Comparison of ENCODE assay signal across 9 mouse cellular contexts in genomic region chr2:169849077-169849476, GRCm38 (mm10).
A peak's percentile ranks its signal among the peaks of the same experiment; 100 is the strongest.
DNase-seq lines count a peak whose midpoint lies in the region; ATAC-seq and TF ChIP-seq lines count a peak whose summit lies in the region.
"Had no signal": no experiment of that assay in that cellular context is flagged by ENCODE, and none has a peak within 500 bp of the region (broad histone marks: within the 10 kb centered on the region; RNA-seq: fewer than 3 reads in every experiment).

No protein-coding gene starts in this region.

- ATAC-seq in forebrain, embryonic 16.5 days: no peak
- ATAC-seq in forebrain, postnatal 0 days: peak; percentile 47; the same call in 1 of the 2 replicates

- no peak overlapping the region for H3K4me3 ChIP-seq in forebrain, embryonic 10.5 days
- no peak overlapping the region for H3K4me3 ChIP-seq in forebrain, embryonic 16.5 days (replicated peaks; ENCODE audit: low read length)
- H3K4me3 ChIP-seq in forebrain, postnatal 0 days (ENCODE audit: low read depth, low read length): no peak overlapping the region
- H3K4me3 ChIP-seq: lung, embryonic 15.5 days had no signal

- H3K9me3 ChIP-seq in forebrain, embryonic 10.5 days: no peaks in the 10 kb centered on the region
- H3K9me3 ChIP-seq in forebrain, embryonic 16.5 days (ENCODE audit: control insufficient read depth, low read length): no peaks in the 10 kb centered on the region
- H3K9me3 ChIP-seq in forebrain, postnatal 0 days (ENCODE audit: low read length): no peaks in the 10 kb centered on the region
- H3K9me3 ChIP-seq: lung, embryonic 15.5 days had no signal

- H3K4me2 ChIP-seq in forebrain, embryonic 16.5 days (ENCODE audit: low read length): no peak overlapping the region
- no peak overlapping the region for H3K4me2 ChIP-seq in forebrain, postnatal 0 days (ENCODE audit: low read depth)
- H3K4me2 ChIP-seq: lung, embryonic 15.5 days had no signal

- no peaks in the 10 kb centered on the region for H3K4me1 ChIP-seq in forebrain, embryonic 10.5 days
- no peaks in the 10 kb centered on the region for H3K4me1 ChIP-seq in forebrain, embryonic 16.5 days (replicated peaks; ENCODE audit: control insufficient read depth, insufficient read depth, low read length)
- H3K4me1 ChIP-seq in forebrain, postnatal 0 days (ENCODE audit: insufficient read depth): no peaks in the 10 kb centered on the region

- TF ChIP-seq CTCF in forebrain, postnatal 0 days (IDR thresholded peaks at IDR 0.05; ENCODE audit: low read depth): peak; percentile 75

- no peaks in the 10 kb centered on the region for H3K36me3 ChIP-seq in forebrain, embryonic 10.5 days (replicated peaks)
- H3K36me3 ChIP-seq in forebrain, embryonic 16.5 days (ENCODE audit: control insufficient read depth, insufficient read depth): no peaks in the 10 kb centered on the region
- no peaks in the 10 kb centered on the region for H3K36me3 ChIP-seq in forebrain, postnatal 0 days (ENCODE audit: insufficient read depth)
- H3K36me3 ChIP-seq: lung, embryonic 15.5 days had no signal

- H3K27me3 ChIP-seq in forebrain, embryonic 10.5 days (ENCODE audit: poor library complexity, severe bottlenecking): 0 out of 2 replicates have a peak, but pooled peaks cover 4% of the 10 kb centered on the region
- H3K27me3 ChIP-seq in forebrain, embryonic 16.5 days (replicated peaks; ENCODE audit: control insufficient read depth, insufficient read depth, low read length): no peaks in the 10 kb centered on the region
- no peaks in the 10 kb centered on the region for H3K27me3 ChIP-seq in forebrain, postnatal 0 days (ENCODE audit: insufficient read depth, low read length)
- H3K27me3 ChIP-seq: lung, embryonic 15.5 days had no signal

- no peak overlapping the region for H3K27ac ChIP-seq in forebrain, embryonic 10.5 days
- no peak overlapping the region for H3K27ac ChIP-seq in forebrain, embryonic 16.5 days (ENCODE audit: low read length)
- H3K27ac ChIP-seq in forebrain, postnatal 0 days (ENCODE audit: low read depth, low read length): no peak overlapping the region
- H3K27ac ChIP-seq: lung, embryonic 15.5 days had no signal

- DNase-seq in forebrain, embryonic 10.5 days (ENCODE audit: extremely low spot score, low spot score): peak; percentile 30
- peak; percentile 5 to 38 for DNase-seq in spleen, postnatal 10 days (ENCODE audit: low spot score in 2 of 2)
- no peak for DNase-seq in spleen, postnatal 4 days (ENCODE audit: low spot score in 2 of 2)
- peak; percentile 52 for DNase-seq in forebrain, postnatal 0 days
- peak; percentile 42 for DNase-seq in left cerebral cortex, postnatal 25 days (ENCODE audit: low spot score in 2 of 2)
- peak; percentile 57 for DNase-seq in right cerebral cortex, postnatal 14 days
- no peak for DNase-seq in neural tube, embryonic 10.5 days (ENCODE audit: extremely low spot score, low spot score)

- H3K9ac ChIP-seq in forebrain, embryonic 16.5 days (replicated peaks; ENCODE audit: low read depth, low read length): no peak overlapping the region
- no peak overlapping the region for H3K9ac ChIP-seq in forebrain, postnatal 0 days
- H3K9ac ChIP-seq: lung, embryonic 15.5 days had no signal

- 38% methylated on average over 7 of the region's 7 CpGs for WGBS in forebrain, embryonic 10.5 days
- 38% methylated on average over 7 of the region's 7 CpGs for WGBS in forebrain, embryonic 16.5 days
- 40% methylated on average over 7 of the region's 7 CpGs for WGBS in forebrain, postnatal 0 days

- intact Hi-C loops in left cerebral cortex, postnatal 25 days (cut with DNase I): loop anchor here (5.0 kb wide), 2 partner anchors 787 to 857 kb away; no protein-coding TSS in a partner anchor

Comparison
In these comparisons a context has a peak if more than half of its experiments do, and no peak if none do; other contexts are left out.
1. DNase-seq: peak in forebrain, embryonic 10.5 days (single experiment), spleen, postnatal 10 days (2 of 2), forebrain, postnatal 0 days (single experiment), left cerebral cortex, postnatal 25 days (2 of 2) and right cerebral cortex, postnatal 14 days (single experiment); none in spleen, postnatal 4 days (0 of 2) and neural tube, embryonic 10.5 days (single experiment).